Mouse (Mus musculus) adrenal gland, adult 2 months (tissue): ENCODE data around the gene Med29. TPM values are rescaled to one million over a fixed set of nuclear protein-coding genes. Genes with fewer than 3 reads are reported as not detected.

Experiments used
- DNase-seq: peaks from one replicate; pipeline ENCODE4 v3.0.0; 2021
- polyA plus RNA-seq: library from polyadenylated mRNA; depleted of rRNA; stranded (reverse); fragments of >200 nt; gene quantifications from 2 replicates; pipeline ENCODE4 v1.2.3, GENCODE M21; 2012; rRNA removed
- total RNA-seq, 2 experiments: library from RNA; stranded (reverse); gene quantifications; 2 replicates each; pipeline ENCODE4 v1.2.3; 2021

Med29 gene
- total and polyA plus RNA-seq, 3 experiments, result 39.6 to 88.5 (median 49.7) TPM

- no peak for DNase-seq
These were observed 37.9 kb downstream of the Med29 start for GRCm38 (mm10) chr7:28354596-28354995.

- no peak for DNase-seq
These were observed 38.4 kb downstream of the Med29 start for GRCm38 (mm10) chr7:28354113-28354581.

GRCm38 (mm10) chr7:28353267-28353666, 39.2 kb downstream of the Med29 start:
- DNase-seq, result no peak

- DNase-seq, result no peak
These were observed 40.8 kb downstream of the Med29 start for GRCm38 (mm10) chr7:28351676-28352191.

- peak; percentile 99 for DNase-seq
These were observed 42.2 kb downstream of the Med29 start, which contains the start of gene Rps16 for GRCm38 (mm10) chr7:28350155-28350883. Rps16 (plus strand) TSS chr7:28350652.

- DNase-seq, result no peak
These were observed 43.9 kb downstream of the Med29 start for GRCm38 (mm10) chr7:28348601-28349000.

GRCm38 (mm10) chr7:28347746-28348145, 44.8 kb downstream of the Med29 start:
- DNase-seq, result peak; percentile 83

GRCm38 (mm10) chr7:28344637-28345036, 47.9 kb downstream of the Med29 start:
- no peak for DNase-seq

GRCm38 (mm10) chr7:28341381-28341780, 51.1 kb downstream of the Med29 start:
- no peak for DNase-seq

- DNase-seq, result peak; percentile 74
These were observed 53.1 kb downstream of the Med29 start for GRCm38 (mm10) chr7:28339213-28339917.

- DNase-seq, result peak; percentile 98
These were observed 54.2 kb downstream of the Med29 start, which contains the start of gene Supt5 for GRCm38 (mm10) chr7:28338108-28338998. Supt5 (minus strand) TSS chr7:28338746.

Other genes starting within 250 kb of the Med29 start
- 100 to 1,000 TPM in 1 of 2 experiments, 10 to 100 TPM in 1; 99.5 to 104 TPM for gene Fbl, start 223.0 kb downstream of the Med29 start, total RNA-seq
- gene Fbl, start 223.0 kb downstream of the Med29 start, polyA plus RNA-seq, result 27.2 and 34.7 TPM in 2 replicates
- 10 to 100 TPM; 25.5 to 33.4 TPM for gene Dyrk1b, start 213.2 kb downstream of the Med29 start, total RNA-seq
- gene Dyrk1b, start 213.2 kb downstream of the Med29 start, polyA plus RNA-seq, result 104 and 107 TPM in 2 replicates
- gene Eid2, start 124.8 kb downstream of the Med29 start, total RNA-seq, result 10 to 100 TPM; 23.4 to 24.4 TPM
- gene Eid2, start 124.8 kb downstream of the Med29 start, polyA plus RNA-seq, result 30.4 and 36.8 TPM in 2 replicates
- gene Eid2b, start 115.0 kb downstream of the Med29 start, total RNA-seq, result 10 to 100 TPM in 1 of 2 experiments, 1 to 10 TPM in 1; 9.1 to 17.6 TPM
- gene Eid2b, start 115.0 kb downstream of the Med29 start, polyA plus RNA-seq, result 44.8 and 49.6 TPM in 2 replicates
- not detected for gene Selenov, start 101.5 kb downstream of the Med29 start, total RNA-seq
- gene Selenov, start 101.5 kb downstream of the Med29 start, polyA plus RNA-seq, result 0.19 TPM in 1 of 2 replicates, not detected in the other
- under 1 TPM in 1 of 2 experiments, not detected in 1; 0.10 TPM for gene Dll3, start 90.5 kb downstream of the Med29 start, total RNA-seq
- 0.16 and 0.29 TPM in 2 replicates for gene Dll3, start 90.5 kb downstream of the Med29 start, polyA plus RNA-seq
- gene Timm50, start 80.6 kb downstream of the Med29 start, total RNA-seq, result 10 to 100 TPM; 66.6 to 99.9 TPM
- 90.5 and 101 TPM in 2 replicates for gene Timm50, start 80.6 kb downstream of the Med29 start, polyA plus RNA-seq
- 100 to 1,000 TPM; 156 to 171 TPM for gene Supt5, start 54.0 kb downstream of the Med29 start, total RNA-seq
- 163 and 190 TPM in 2 replicates for gene Supt5, start 54.0 kb downstream of the Med29 start, polyA plus RNA-seq
- 1,000 to 10,000 TPM in 1 of 2 experiments, 100 to 1,000 TPM in 1; 895 to 1,085 TPM for gene Rps16, start 42.1 kb downstream of the Med29 start, total RNA-seq
- 555 and 709 TPM in 2 replicates for gene Rps16, start 42.1 kb downstream of the Med29 start, polyA plus RNA-seq
- gene Plekhg2, start 20.1 kb downstream of the Med29 start, total RNA-seq, result 10 to 100 TPM; 14.9 to 15.6 TPM
- 22.5 and 23.2 TPM in 2 replicates for gene Plekhg2, start 20.1 kb downstream of the Med29 start, polyA plus RNA-seq
- 10 to 100 TPM; 16.3 to 19.4 TPM for gene Zfp36, start 12.5 kb downstream of the Med29 start, total RNA-seq
- 25.9 and 32.3 TPM in 2 replicates for gene Zfp36, start 12.5 kb downstream of the Med29 start, polyA plus RNA-seq
- 100 to 1,000 TPM in 1 of 2 experiments, 10 to 100 TPM in 1; 73.4 to 104 TPM for gene Paf1, start 243 bp upstream of the Med29 start, total RNA-seq
- 323 and 399 TPM in 2 replicates for gene Paf1, start 243 bp upstream of the Med29 start, polyA plus RNA-seq
- 10 to 100 TPM in 1 of 2 experiments, 1 to 10 TPM in 1; 7.1 to 10.4 TPM for gene Gmfg, start 44.7 kb upstream of the Med29 start, total RNA-seq
- gene Gmfg, start 44.7 kb upstream of the Med29 start, polyA plus RNA-seq, result 0.58 and 0.89 TPM in 2 replicates
- gene Lrfn1, start 59.3 kb upstream of the Med29 start, total RNA-seq, result 10 to 100 TPM; 12.9 to 25.4 TPM
- 33.6 and 37.1 TPM in 2 replicates for gene Lrfn1, start 59.3 kb upstream of the Med29 start, polyA plus RNA-seq
- not detected for gene Ifnl2, start 117.7 kb upstream of the Med29 start, total RNA-seq
- 0.33 and 1.00 TPM in 2 replicates for gene Ifnl2, start 117.7 kb upstream of the Med29 start, polyA plus RNA-seq
- not detected for gene Ifnl3, start 130.1 kb upstream of the Med29 start, total RNA-seq
- gene Ifnl3, start 130.1 kb upstream of the Med29 start, polyA plus RNA-seq, result 0.48 and 0.59 TPM in 2 replicates
- not detected for gene Sycn, start 148.2 kb upstream of the Med29 start, total RNA-seq
- 0.44 and 0.48 TPM in 2 replicates for gene Sycn, start 148.2 kb upstream of the Med29 start, polyA plus RNA-seq
- not detected for gene Nccrp1, start 154.5 kb upstream of the Med29 start, total RNA-seq
- 0.10 TPM in 1 of 2 replicates, not detected in the other for gene Nccrp1, start 154.5 kb upstream of the Med29 start, polyA plus RNA-seq
- 10 to 100 TPM; 61.0 to 78.2 TPM for gene Samd4b, start 205.4 kb upstream of the Med29 start, total RNA-seq
- gene Samd4b, start 205.4 kb upstream of the Med29 start, polyA plus RNA-seq, result 127 and 146 TPM in 2 replicates
- gene Pak4, start 205.5 kb upstream of the Med29 start, total RNA-seq, result 10 to 100 TPM; 28.7 to 29.6 TPM
- gene Pak4, start 205.5 kb upstream of the Med29 start, polyA plus RNA-seq, result 53.5 and 54.9 TPM in 2 replicates
- gene Acp7, start 238.6 kb upstream of the Med29 start, total RNA-seq, result not detected
- gene Acp7, start 238.6 kb upstream of the Med29 start, polyA plus RNA-seq, result not detected in 2 replicates